Mouse (Mus musculus): ENCODE results near the gene Skida1.
A peak's percentile ranks its signal among the peaks of the same experiment; 100 is the strongest.
"Not testable (repeated sequence)": the region's sequence is repeated elsewhere in the genome, so short reads cannot be mapped to it uniquely, and the experiment has no call there.

Skida1 gene

DNA sequence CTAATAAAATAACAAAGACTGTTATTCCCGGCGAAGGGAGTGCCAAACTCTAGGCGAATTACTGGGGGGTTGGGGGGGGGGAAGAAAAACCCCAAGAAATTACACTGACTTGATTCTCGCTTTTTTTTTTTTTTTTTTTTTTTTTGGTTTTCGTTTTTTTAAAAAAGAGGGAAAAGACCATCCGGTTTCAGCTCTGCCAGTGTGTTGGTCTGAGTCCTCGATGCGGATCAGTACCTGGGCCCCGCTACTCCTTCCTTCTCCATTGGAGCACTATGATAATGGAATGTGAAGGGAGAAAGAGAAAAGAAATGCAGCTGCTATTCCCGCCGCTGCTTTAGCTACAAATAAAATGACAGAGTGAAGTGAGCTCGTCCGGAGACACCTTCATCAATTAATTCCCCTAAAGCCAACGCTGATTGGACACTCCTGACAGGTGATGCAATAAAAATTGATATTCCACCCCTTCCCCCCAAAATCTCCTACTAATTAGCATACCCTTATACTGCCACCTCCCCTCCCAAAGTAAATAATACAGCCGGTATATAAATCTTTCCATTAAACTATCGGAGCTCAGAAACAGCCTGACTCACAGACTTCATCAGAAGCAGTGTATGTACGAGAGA is at the start of gene Skida1:
TSS of gene Skida1 (minus strand) at position 599 of the 623 bp plus-strand sequence.
- peak; percentile 91 for DNase-seq (ENCODE audit: low spot score)

DNA sequence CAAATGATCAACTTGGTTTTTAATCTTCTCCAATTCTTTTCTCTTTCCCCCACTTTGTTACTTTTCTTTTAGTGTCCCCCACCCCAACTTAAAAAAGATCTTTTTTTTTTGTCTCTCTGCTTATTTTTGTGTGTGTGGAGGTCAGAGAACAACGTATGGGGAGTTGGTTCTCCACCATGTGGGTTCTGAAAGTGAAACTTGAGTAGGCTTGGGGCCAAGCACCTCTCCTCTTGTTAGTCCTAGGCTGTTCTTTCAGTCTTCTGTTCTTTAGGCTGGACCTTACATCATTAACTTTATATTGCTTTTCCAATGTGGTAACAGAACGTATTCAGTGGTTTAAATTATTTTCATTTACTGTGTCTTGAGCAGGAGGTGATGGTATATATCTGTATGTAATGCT is 47.0 kb upstream of the Skida1 start:
- no peak for DNase-seq (ENCODE audit: low spot score)

- no peak for DNase-seq (ENCODE audit: low spot score)
Measured at GRCm38 (mm10) chr2:18094319-18094718, 45.5 kb upstream of the Skida1 start.

DNA sequence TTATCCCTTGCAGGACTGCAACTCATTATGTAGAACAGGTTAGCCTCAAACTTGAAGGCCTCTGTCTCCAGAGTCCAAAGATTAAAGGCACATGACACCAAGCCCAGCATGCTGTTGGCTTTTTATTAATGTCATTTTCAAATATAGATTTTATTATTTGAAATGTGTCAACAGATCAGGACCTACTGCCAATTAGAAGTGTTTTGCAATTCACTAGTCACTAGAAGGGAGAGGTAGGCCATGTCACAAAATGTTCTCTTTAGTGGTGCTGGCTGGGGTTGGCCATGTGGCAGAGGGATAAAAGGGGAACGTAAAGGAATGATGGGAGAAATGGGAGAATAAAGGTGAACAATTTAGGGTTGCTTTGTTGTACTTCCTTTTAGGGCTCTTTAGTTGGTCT is 45.0 kb upstream of the Skida1 start:
- DNase-seq (ENCODE audit: low spot score) = no peak

DNA sequence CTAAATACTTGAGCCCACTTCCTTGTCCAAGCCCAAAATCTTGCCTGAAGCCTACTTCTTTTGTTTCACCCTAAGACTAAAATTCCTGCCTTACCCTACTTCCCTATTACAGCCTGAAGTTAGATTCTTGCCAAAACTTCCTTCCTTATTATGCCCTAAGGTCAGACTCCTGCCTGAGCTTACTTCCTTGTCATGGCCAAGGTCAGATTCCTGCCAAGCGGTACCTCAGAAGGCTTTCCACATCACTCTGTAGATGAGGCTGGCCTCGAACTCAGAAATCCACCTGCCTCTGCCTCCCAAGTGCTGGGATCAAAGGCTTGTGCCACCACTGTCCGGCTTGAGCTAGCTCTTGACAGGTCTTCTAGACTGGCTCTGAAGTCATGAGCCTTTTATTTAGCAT is 38.8 kb upstream of the Skida1 start:
- not testable (repeated sequence) for DNase-seq (ENCODE audit: low spot score)

- DNase-seq (ENCODE audit: low spot score) = no peak
Measured at GRCm38 (mm10) chr2:18080182-18080860, 31.5 kb upstream of the Skida1 start.

GRCm38 (mm10) chr2:18071947-18072346 is 23.1 kb upstream of the Skida1 start:
- DNase-seq (ENCODE audit: low spot score) = no peak

- no peak for DNase-seq (ENCODE audit: low spot score)
Measured at GRCm38 (mm10) chr2:18068071-18068796, 19.4 kb upstream of the Skida1 start.

GRCm38 (mm10) chr2:18066436-18066835 is 17.6 kb upstream of the Skida1 start:
- DNase-seq (ENCODE audit: low spot score) = no peak

GRCm38 (mm10) chr2:18065708-18066030 is 16.8 kb upstream of the Skida1 start:
- no peak for DNase-seq (ENCODE audit: low spot score)

GRCm38 (mm10) chr2:18064941-18065707 is 16.3 kb upstream of the Skida1 start:
- peak; percentile 80 for DNase-seq (ENCODE audit: low spot score)

DNA sequence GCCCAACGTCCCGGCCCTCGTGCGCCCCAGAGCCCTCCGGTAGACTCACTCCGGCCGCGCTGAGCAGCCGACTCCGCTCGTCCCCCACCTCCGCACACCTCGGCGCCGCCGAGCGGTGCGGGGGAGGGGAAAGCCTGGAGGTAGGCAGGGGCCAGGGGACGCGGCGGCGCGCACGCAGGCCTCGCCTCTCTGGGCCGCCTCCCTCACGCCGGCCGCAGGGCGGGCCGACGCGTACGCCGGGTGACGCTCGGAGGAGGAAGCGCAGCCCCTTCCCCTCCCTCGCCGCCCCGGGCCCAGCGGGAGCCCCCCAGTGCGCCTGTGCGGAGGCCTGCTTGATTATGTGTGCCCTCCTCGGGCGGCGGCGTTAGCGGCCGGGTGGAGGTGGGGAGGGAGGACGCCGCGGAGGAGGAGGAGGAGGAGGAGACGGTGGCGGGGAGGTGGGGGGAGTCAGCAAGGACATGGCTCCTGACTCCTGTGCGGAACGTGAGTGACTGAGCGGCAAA is 15.6 kb upstream of the Skida1 start:
- peak; percentile 93 for DNase-seq (ENCODE audit: low spot score)

- DNase-seq (ENCODE audit: low spot score) = peak; percentile 75
Measured at GRCm38 (mm10) chr2:18063763-18064251, 15.0 kb upstream of the Skida1 start.

GRCm38 (mm10) chr2:18060396-18060795 is 11.5 kb upstream of the Skida1 start:
- peak; percentile 57 for DNase-seq (ENCODE audit: low spot score)

DNA sequence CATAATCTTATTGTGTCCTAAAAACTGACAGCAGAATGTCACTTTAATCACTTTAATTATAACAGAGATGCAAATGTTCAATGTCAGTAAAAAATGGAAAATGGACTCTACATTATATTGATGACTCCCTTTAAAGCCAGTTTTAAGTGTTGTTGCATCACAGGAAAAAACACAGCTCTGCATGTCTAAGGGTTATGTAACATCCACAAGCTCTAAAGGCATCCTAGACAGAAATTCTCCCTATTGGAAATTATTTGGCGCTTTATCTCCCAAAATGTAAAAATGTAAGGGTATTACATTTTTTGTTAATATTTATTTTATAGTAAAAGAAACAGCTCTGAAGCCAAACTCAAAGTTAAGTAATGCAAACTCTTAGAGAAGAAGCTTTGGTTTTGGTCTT is 11.0 kb upstream of the Skida1 start:
- peak; percentile 33 for DNase-seq (ENCODE audit: low spot score)

GRCm38 (mm10) chr2:18059063-18059462 is 10.2 kb upstream of the Skida1 start:
- DNase-seq (ENCODE audit: low spot score) = peak; percentile 62

DNA sequence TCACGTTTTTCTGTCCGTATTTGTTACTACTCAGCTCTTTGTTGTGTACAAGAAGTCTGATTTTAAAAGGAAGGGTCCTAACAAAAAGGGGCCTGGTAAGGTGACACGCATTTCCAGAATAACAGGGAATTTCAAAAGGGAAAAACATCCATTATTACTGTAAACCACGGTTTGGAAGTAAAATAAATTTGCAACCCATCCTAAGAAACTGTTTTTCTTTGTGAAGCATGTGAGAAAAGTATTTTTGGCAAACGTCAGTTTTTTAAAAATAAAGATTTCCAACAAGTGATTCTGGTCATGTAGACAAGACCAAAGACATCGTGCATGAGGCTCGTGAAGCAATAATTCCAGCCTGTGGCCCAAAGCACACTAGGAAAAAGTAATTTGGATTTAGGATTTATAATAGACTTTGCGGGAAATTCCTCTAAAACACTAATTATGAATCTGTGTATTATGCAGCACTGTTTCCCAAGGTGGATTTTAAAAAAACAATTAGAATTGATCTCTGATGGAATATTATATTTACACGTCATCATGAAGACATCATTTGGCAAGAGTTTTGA is 9.4 kb upstream of the Skida1 start:
- DNase-seq (ENCODE audit: low spot score) = peak; percentile 65

- DNase-seq (ENCODE audit: low spot score) = no peak
Measured at GRCm38 (mm10) chr2:18057336-18058145, 8.7 kb upstream of the Skida1 start.

DNA sequence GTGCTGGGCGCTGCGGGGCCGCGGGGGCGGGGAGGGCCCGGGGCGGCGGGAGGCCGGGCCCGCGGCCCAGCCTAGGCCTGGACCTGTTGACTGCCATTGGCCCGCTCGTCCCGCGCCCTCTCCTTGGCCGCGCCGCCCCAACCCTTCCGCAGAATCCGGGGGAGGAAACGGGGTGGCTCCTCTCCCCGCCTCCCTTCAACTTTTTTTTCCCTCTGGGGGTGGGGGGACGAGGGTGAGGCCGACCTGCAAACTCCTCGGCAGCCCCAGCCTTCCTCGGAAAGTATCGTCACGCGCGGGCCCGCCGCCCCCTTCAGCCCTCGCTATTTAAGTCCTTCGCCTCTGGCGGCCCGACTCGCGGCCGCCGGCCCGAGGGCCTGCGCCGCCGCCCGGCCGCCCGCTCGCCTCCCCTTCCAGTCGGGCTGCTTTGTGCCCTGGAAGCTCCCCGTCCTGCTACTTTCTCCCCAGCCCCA is 8.0 kb upstream of the Skida1 start:
- DNase-seq (ENCODE audit: low spot score) = peak; percentile 96

GRCm38 (mm10) chr2:18055929-18056785 is 7.3 kb upstream of the Skida1 start:
- peak; percentile 98 for DNase-seq (ENCODE audit: low spot score)

All from embryo, embryonic 10.5 days (tissue).